Mouse (Mus musculus): ENCODE measurements at regions not wholly inside any gene's neighbourhood (a gene's known extent, or its start where the extent isn't known, plus 50 kb on each side); places are given as distances from the start of the nearest gene placed in this dataset.

DNA sequence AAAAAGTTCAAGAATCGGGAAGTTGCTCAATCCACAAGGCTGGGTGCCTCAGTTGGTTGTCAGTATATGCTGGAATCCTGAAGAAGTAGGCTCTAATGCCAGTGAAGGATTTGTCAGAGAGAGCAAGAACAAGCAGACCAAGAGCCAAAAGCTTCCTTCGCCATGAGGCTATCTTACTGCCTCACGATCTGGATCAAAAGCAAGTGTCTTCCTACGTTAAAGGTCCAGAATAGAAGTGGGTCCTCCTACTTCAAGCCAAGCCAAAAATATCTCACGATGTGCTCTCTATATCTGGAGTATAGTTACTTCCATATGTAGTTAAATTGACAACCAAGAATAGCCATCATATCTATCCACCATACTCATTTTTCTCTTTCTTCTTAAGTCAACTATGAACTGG is 102.5 kb upstream of the 4930578C19Rik start:
- peak in 1 of 2 experiments; percentile 83 for DNase-seq (ENCODE audit: low spot score in 2 of 2)

DNA sequence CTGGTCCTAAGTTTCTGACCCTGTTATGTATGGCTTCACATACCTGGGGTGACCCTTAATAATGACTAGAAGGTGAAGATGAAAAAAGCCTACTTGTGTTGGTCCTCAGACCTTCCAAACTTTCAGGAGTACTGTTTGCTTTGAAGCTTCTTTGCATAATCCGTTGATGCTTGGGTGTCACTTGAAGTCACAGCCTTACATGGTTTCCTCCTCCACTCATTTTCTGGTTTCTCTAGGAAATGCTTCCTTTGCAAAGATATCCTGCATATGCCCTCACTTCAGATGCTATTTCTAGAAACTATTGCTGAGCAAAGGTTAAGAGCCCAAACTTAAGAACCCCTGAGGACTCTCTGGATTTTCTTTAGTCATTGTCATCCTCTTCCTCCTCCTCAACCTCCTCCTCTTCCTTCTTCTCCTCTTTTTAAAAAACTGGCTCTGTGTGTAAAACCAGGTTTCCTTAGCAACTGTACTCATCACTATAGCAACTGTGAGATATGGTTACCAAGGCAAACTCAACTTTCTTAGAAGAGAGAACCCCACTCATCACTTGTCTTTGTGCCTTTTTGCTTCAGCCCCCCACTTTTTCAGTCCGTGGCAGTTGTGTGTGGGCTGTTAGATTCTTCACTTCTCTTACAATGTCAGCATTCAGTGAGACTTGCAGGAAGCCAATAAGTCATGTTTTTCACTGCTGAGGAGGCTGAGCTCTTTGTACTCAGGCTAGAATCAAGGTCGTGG is 59.2 kb upstream of the 4930578C19Rik start:
- DNase-seq (ENCODE audit: low spot score in 2 of 2), result peak; percentile 23 to 86
- intact Hi-C loops (cut with DNase I), result loop anchor here (2.0 kb wide), 1 partner anchor 42 kb away; no protein-coding TSS in a partner anchor

More for the DNA sequence above, 102.5 kb upstream of the 4930578C19Rik start:
- intact Hi-C loops (cut with DNase I), result loop anchor here (2.0 to 5.0 kb wide), 2 partner anchors 43 to 141 kb away; no protein-coding TSS in a partner anchor
